Mouse (Mus musculus): ENCODE measurements around the gene Gm45062.

Gm45062 gene

DNA sequence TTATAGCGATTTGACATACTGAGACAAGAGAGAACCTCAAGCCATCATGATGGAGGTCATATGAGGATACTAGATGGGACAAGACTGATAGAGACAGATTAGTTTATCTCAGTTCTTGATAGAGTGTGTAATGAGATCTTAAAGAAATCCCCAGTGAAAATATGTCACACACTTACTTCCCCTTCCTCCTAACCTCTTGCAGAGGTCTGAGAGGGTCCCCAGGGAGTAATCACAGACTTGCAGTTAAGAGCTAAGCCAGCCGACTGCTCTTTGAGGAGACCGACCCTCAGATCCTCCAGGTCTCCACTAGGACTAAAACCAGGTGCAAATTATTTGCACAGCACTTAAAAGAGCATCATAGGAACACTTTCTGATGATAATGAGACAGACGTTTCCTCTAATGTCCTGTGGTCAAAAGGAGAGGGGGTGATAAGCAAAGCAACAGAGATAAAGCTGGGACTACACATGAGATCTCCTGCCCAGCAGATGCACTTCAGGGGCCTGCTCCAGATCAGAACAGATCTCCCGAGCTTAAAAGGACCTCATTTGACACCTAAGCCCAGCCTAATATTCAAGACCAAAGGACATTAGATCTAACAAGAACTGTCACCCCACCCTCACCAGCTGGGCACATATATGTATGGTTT is 372.9 kb downstream of the Gm45062 start:
- DNase-seq = no peak

DNA sequence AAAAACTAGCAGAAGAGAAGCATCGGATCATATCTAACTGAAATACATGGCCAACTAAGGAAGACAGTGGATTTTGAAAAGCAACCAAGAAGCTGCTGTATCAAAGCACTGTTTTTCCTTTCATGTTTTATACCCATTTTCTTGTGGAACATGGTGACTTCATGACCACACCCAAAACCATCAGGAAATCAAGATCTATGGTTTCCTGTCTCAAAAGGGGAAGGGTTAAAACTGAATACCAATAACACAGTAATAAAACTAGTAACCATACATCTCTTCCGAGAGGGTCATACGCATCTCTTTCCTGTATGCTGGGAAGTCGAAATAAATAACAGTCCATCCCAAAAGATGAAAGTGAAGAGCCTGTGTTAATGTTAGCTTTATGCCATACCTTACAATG is 373.5 kb downstream of the Gm45062 start:
- no peak for DNase-seq

DNA sequence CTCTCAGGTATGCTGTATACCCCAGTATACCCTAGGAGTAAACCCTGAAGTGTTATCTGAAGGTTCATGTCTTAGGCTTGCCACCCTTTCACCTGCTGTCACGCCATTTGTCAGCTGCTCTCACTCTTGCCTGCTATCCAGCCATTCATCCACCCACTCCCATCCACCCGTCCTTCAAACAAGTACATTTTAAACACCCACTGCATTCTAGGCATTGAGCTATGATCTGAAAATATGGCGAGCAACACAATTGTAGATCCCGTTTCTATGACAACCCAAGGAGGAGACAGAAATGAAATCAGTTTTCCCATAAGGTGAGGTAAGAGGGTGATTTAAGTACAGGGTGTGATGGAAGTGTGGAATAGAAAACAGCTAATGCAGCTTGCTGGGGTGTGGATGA is 378.9 kb downstream of the Gm45062 start:
- no peak for DNase-seq

DNA sequence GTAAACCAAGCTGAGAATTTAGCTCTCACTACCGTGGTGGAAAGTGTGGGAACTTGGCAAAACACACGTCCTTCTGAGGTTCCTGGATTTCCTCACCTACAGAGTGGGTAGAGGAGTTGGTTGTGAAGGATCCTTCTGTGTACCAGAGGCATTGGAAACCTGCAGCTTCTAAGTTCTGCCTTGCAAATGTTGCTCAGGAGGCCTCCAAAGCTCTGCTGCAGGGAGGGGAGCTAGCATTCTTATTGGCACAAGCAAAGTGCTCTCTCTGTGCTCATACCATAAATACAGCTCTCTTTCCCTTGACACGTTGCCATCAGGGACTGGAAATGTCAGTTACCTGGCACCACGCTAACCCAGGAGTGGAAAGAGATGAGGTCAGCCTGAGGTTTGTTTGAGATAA is 379.6 kb downstream of the Gm45062 start:
- DNase-seq = no peak

DNA sequence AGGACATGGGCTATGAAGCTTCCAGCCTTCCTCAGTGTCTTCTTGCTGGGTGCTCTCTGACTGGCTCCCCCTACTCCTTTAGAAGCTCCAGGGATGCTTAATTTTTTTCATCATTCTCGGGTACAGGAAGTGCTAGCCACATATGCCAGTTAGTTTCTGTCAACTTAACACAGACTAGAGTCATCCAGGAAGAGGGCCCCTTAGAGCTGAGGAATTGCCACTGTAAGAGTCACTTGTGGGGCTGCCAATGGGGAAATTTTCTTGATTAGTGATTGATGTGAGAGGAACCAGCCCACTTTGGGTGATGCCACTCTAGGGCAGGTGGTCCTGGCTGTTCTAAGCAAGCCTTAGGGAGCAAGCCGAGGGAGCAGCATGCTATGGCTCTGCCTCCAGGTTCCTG is 380.3 kb downstream of the Gm45062 start:
- DNase-seq = no peak

DNA sequence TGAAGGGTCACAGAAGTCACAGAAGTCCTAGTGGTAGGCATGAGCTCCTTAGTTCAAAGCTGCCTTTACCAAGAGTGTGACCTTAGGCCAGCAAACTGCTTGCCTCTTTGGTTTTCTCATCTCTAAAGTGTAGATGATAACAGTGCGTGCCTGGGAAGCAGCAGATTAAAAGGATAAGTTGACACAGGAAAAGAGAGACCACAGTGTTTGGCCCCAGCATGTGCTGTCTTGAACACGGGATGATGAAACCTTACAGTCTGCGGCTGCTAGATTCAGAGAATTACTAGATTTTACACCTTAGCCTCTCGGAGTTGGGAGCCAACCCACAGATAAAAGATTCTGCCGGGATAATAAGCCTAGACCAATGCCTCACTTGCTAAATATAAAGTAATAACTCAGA is 381.6 kb downstream of the Gm45062 start:
- DNase-seq = no peak

DNA sequence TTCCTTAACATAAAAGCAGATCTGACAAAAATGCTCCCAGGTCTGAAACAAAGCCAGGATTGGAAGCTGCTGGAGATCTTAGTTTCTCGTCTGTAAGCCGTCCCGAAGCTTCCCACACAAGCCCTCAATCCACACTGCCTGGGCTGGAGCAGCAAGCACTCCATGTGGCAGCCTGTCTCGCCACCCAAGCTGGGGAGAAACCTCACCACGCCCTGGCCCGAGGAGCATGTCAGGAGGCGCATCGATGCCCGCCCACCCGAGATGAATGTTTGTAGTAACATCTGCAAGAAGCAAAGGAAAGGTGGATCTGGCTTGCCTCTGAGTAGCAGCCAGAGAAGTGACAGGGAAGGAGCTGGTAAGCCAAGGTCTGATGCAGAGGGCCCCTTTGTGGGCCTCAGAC is 385.5 kb downstream of the Gm45062 start:
- DNase-seq = no peak

DNA sequence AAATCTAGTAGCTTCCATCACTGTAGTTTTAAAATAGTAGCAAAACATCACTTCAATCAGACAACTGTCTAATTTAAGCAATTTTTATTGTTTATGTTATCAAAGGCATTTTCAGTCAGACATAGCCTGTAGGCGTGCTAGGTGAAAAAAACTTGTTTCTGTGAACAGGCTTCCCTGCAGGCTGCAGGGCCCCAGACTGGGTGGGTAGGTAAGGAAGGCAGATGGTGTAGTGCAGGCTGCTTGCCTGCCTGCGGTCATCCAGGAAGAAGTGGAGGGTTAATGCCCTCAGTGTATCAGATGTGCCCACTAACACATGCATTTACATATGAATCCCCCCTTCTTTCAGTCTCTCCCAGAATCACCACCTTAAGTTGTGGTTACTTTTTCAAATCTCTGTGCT is 386.5 kb downstream of the Gm45062 start:
- DNase-seq = no peak
